Mouse (Mus musculus): ENCODE measurements around the gene Map3k19. TPM values are rescaled to one million over a fixed set of nuclear protein-coding genes. Genes with fewer than 3 reads are reported as not detected.

Gene Map3k19
- polyA plus RNA-seq (2014; fragmentation: Nextera tagmentation; extraction: Ambion mirVana) = not detected in 2 replicates

DNA sequence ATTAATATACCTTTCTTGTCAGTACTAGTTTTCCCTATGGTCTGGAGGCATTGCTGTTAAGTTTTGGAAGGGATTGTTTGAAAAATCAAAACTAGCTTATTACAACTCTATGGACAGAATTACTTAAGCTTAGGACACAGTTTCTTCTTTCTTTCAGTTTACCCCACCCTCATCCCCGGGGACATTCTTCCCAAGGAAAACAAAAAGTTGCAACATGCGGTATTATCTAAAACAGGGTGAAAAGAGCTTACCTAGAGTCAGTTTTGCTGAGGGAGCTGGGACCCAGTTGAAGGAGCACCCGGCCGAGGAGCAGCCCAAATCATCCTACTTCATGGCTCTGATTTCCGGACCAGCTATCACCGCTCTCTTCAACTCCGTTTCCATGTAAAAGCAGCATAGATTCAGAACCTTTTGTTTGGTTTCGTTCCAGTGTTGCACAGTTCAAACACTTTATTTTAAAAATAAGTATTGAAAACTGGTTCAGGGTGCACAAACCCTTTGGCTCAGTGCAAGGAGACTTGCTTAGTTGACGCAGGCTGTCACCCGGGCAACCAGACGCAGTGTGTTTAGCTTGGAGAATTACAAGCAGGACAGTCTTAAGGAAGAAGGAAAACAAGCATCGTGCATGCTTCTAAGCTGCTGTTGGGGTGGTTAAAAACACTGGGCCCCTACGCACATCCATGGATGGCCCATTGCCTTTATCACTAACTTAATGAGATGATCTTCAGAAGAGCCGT, at the start of gene Map3k19:
Gene Map3k19, minus strand, starts transcription at position 546 of the 737 bp plus-strand sequence.
- Histone ChIP-seq H3K36me3 (ENCODE audit: control insufficient read depth, insufficient read depth, low read length) (no peaks in the 10 kb centered on the region), H3K4me2 (ENCODE audit: low read depth, severe bottlenecking) (no peak within 1 kb of the TSS), H3K9ac (ENCODE audit: low read length) (no peak within 1 kb of the TSS), H3K4me3 (ENCODE audit: low read depth, low read length) (no peak within 1 kb of the TSS), H3K9me3 (ENCODE audit: control insufficient read depth, low read length) (no peaks in the 10 kb centered on the region), H3K27me3 (ENCODE audit: control insufficient read depth, insufficient read depth, low read length) (no peaks in the 10 kb centered on the region), H3K27ac (replicated peaks; ENCODE audit: low read depth, low read length) (no peak within 1 kb of the TSS), H3K4me1 (ENCODE audit: control insufficient read depth, insufficient read depth, low read length) (no peaks in the 10 kb centered on the region)
- no peak for DNase-seq (ENCODE audit: low spot score)
- WGBS = 85% methylated on average over 14 of the region's 14 CpGs
- ATAC-seq (ENCODE audit: insufficient number of reproducible peaks, low FRiP score, low TSS enrichment, low read depth) = no peak

DNA sequence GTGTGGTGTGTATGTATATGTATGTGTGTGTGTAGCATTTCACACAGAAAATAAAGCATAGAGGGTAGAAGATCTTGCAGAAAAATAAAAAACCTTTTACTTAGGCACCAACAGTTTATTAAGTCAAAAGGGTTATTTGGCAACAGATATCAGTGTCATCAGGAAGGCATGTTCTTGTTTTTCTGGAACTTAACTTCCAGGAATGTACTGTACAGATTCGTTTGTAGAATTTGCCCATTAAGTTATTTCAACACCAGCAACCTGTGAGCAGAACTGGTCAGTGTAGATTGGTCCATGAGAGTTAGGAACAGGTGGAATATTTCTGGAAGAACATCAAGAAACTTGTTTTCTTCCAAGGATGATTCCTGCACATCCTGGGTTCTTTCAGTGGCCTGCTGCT, 44.6 kb upstream of the Map3k19 start:
- Histone ChIP-seq H3K9ac (ENCODE audit: low read length) (no peak overlapping the region), H3K4me3 (ENCODE audit: low read depth, low read length) (no peak overlapping the region), H3K36me3 (ENCODE audit: control insufficient read depth, insufficient read depth, low read length) (no peaks in the 10 kb centered on the region), H3K27ac (replicated peaks; ENCODE audit: low read depth, low read length) (no peak overlapping the region), H3K9me3 (ENCODE audit: control insufficient read depth, low read length) (no peaks in the 10 kb centered on the region), H3K27me3 (ENCODE audit: control insufficient read depth, insufficient read depth, low read length) (no peaks in the 10 kb centered on the region), H3K4me1 (ENCODE audit: control insufficient read depth, insufficient read depth, low read length) (no peaks in the 10 kb centered on the region), H3K4me2 (ENCODE audit: low read depth, severe bottlenecking) (no peak overlapping the region)
- no peak for ATAC-seq (ENCODE audit: insufficient number of reproducible peaks, low FRiP score, low TSS enrichment, low read depth)
- 95% methylated on average over 1 of the region's 1 CpGs for WGBS
- DNase-seq (ENCODE audit: low spot score) = no peak

DNA sequence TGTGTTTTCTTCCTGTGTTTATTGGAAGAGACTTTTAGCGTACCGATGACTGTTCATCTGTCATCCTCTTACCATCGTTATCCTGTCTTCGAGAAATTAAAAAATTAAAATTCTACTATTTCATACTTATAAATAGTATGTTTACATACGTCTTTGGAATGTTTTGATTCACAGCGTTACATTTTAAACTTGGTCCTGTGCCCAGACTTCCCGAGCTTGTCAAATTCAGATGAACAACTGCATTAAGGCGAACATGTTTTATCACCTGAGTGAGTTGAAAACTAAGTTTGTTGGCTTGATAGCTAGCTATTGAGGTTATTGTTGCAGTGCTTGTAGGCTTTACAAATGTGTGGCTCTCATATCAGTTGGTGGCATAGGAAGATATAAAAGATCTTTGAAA, 14.4 kb upstream of the Map3k19 start:
- WGBS = 48% methylated on average over 8 of the region's 8 CpGs
- Histone ChIP-seq H3K27me3 (ENCODE audit: control insufficient read depth, insufficient read depth, low read length) (no peaks in the 10 kb centered on the region), H3K27ac (replicated peaks; ENCODE audit: low read depth, low read length) (no peak overlapping the region), H3K36me3 (ENCODE audit: control insufficient read depth, insufficient read depth, low read length) (0 out of 2 replicates have a peak, but pooled peaks cover 2% of the 10 kb centered on the region), H3K4me2 (ENCODE audit: low read depth, severe bottlenecking) (peak overlapping the region; percentile 62), H3K4me3 (ENCODE audit: low read depth, low read length) (peak overlapping the region; percentile 81), H3K4me1 (ENCODE audit: control insufficient read depth, insufficient read depth, low read length) (no peaks in the 10 kb centered on the region), H3K9me3 (ENCODE audit: control insufficient read depth, low read length) (no peaks in the 10 kb centered on the region), H3K9ac (ENCODE audit: low read length) (peak overlapping the region; percentile 80)
- ATAC-seq (ENCODE audit: insufficient number of reproducible peaks, low FRiP score, low TSS enrichment, low read depth) = no peak; the same call in 1 of the 2 replicates
- no peak for DNase-seq (ENCODE audit: low spot score)

DNA sequence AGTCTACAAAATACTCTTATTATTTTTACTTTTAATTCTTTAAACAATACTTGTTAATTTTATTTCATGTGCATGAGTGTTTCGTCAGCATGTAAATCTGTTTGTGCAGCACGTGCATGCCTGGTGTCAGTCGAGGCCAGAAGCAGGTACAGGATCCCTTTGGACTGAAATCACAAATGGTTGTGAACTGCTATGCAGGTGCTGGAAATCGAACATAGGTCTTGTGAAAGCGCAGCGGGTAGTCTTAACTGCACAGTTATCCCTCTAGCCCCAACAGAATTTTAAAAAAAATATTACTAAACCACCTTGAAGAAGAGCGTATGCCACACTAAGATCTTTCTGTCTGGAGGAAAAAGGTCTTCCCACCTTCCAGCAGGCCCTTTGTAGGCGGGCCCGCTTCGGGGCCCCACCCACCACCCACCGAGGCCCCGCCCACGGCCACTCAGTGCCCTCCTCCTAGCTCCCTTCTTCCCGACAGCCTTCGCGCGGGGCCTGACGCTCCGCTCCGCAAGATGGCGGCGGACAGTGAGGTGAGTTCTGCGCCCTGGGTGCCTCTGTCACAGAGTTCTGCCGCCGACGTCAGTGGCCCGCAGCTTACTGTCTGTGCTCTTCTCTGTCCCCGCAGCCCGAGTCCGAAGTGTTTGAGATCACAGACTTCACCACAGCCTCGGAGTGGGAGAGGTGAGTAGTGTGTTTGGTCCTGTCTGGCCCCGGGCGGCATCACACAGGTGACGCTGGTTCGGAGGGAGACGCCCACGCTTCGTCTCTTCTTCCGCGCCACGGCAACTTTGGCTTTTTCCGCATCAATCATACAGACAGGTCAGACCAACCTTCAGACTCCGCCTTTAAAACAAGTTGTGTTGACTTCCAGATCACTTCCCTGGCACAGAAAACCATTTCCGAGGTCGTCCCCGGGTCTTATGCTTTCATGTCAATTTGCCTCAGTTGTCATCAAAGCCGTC, 13.8 kb upstream of the Map3k19 start, which contains the start of gene Rab3gap1:
Gene Rab3gap1, plus strand, starts transcription at position 474 of the 962 bp plus-strand sequence.
- DNase-seq (ENCODE audit: low spot score) (peak; percentile 90), ATAC-seq (ENCODE audit: insufficient number of reproducible peaks, low FRiP score, low TSS enrichment, low read depth) (peak; percentile 97)
- peak within 1 kb of the TSS; percentile 80 for H3K9ac ChIP-seq (ENCODE audit: low read length)
- 13% methylated on average over 47 of the region's 47 CpGs for WGBS
- H3K4me2 ChIP-seq (ENCODE audit: low read depth, severe bottlenecking) = peak within 1 kb of the TSS; percentile 62
- H3K27me3 ChIP-seq (ENCODE audit: control insufficient read depth, insufficient read depth, low read length) = no peaks in the 10 kb centered on the region
- H3K4me1 ChIP-seq (ENCODE audit: control insufficient read depth, insufficient read depth, low read length) = no peaks in the 10 kb centered on the region
- 0 out of 2 replicates have a peak, but pooled peaks cover 2% of the 10 kb centered on the region for H3K36me3 ChIP-seq (ENCODE audit: control insufficient read depth, insufficient read depth, low read length)
- H3K27ac ChIP-seq (replicated peaks; ENCODE audit: low read depth, low read length) = no peak within 1 kb of the TSS
- peak within 1 kb of the TSS; percentile 81 for H3K4me3 ChIP-seq (ENCODE audit: low read depth, low read length)
- no peaks in the 10 kb centered on the region for H3K9me3 ChIP-seq (ENCODE audit: control insufficient read depth, low read length)

DNA sequence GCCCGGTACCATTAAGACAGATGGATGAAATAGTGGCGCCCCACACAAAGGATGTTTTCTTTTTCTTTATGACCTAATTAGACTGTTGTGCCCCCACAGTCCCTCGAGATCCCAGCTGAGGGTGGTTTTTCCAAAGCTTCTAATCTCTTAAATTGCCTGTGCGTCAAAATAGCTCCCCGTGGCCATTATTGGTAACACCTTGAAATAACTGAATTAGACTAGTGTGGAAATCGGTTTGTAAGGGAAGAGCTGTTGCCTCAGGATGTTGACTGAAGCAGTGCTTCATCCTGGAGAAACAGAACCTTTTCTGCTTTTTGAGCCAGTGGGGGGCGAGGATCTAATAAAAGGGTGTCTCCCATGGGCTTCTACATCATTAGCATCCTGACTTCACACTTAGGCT, 9.0 kb upstream of the Map3k19 start:
- no peaks in the 10 kb centered on the region for H3K4me1 ChIP-seq (ENCODE audit: control insufficient read depth, insufficient read depth, low read length)
- no peaks in the 10 kb centered on the region for H3K36me3 ChIP-seq (ENCODE audit: control insufficient read depth, insufficient read depth, low read length)

DNA sequence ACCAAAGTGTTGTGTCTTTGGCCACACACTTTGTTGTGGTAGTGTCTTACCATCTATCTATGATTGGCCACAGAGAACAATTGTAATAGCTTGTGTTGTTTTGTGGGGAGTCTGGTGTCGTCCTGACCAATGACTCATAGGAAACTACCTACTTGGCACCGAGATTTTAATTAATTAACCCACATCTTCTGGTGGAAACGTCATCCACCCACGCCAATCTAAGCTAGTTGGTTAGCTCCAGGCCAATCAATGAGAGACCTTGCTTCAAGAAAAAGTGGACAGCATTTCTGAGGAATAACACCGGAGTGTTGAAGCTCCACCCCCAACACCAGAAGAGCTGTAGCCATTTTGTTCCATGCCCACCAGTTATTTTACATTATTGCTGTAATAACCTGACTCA, 7.1 kb upstream of the Map3k19 start:
- Histone ChIP-seq H3K9ac (ENCODE audit: low read length) (no peak overlapping the region), H3K4me3 (ENCODE audit: low read depth, low read length) (no peak overlapping the region), H3K4me2 (ENCODE audit: low read depth, severe bottlenecking) (no peak overlapping the region), H3K27ac (replicated peaks; ENCODE audit: low read depth, low read length) (no peak overlapping the region), H3K27me3 (ENCODE audit: control insufficient read depth, insufficient read depth, low read length) (no peaks in the 10 kb centered on the region), H3K4me1 (ENCODE audit: control insufficient read depth, insufficient read depth, low read length) (no peaks in the 10 kb centered on the region), H3K36me3 (ENCODE audit: control insufficient read depth, insufficient read depth, low read length) (no peaks in the 10 kb centered on the region), H3K9me3 (ENCODE audit: control insufficient read depth, low read length) (no peaks in the 10 kb centered on the region)
- ATAC-seq (ENCODE audit: insufficient number of reproducible peaks, low FRiP score, low TSS enrichment, low read depth) (no peak), DNase-seq (ENCODE audit: low spot score) (no peak)
- 86% methylated on average over 5 of the region's 5 CpGs for WGBS

More for the DNA sequence above, 9.0 kb upstream of the Map3k19 start:
- H3K4me2 ChIP-seq (ENCODE audit: low read depth, severe bottlenecking) = no peak overlapping the region
- no peaks in the 10 kb centered on the region for H3K27me3 ChIP-seq (ENCODE audit: control insufficient read depth, insufficient read depth, low read length)
- H3K9ac ChIP-seq (ENCODE audit: low read length) = no peak overlapping the region
- ATAC-seq (ENCODE audit: insufficient number of reproducible peaks, low FRiP score, low TSS enrichment, low read depth) = no peak
- WGBS = 54% methylated on average over 7 of the region's 7 CpGs
- no peak for DNase-seq (ENCODE audit: low spot score)
- H3K9me3 ChIP-seq (ENCODE audit: control insufficient read depth, low read length) = no peaks in the 10 kb centered on the region
- H3K4me3 ChIP-seq (ENCODE audit: low read depth, low read length) = no peak overlapping the region
- no peak overlapping the region for H3K27ac ChIP-seq (replicated peaks; ENCODE audit: low read depth, low read length)

DNA sequence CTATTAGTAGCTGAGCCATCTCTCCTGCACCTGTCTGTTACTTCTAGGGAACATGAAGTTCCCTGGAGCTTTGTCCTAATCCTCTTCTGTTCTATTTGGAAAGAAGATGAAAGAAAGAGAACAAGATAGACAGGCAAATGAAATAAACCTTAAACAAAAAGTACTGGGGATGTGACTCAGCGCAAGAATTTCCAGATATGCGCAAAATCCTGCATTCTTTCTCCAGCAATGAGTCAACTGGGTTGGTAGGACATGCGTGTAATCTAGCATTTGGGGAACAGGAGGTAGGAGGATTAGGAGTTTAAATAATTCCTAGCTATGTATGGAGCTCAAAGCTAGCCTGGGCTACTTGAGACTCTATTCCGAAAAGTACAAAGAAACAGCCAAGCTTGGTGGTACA, 5.7 kb upstream of the Map3k19 start:
- 92% methylated on average over 4 of the region's 4 CpGs for WGBS
- H3K36me3 ChIP-seq (ENCODE audit: control insufficient read depth, insufficient read depth, low read length) = no peaks in the 10 kb centered on the region
- H3K27me3 ChIP-seq (ENCODE audit: control insufficient read depth, insufficient read depth, low read length) = no peaks in the 10 kb centered on the region
- no peak overlapping the region for H3K4me3 ChIP-seq (ENCODE audit: low read depth, low read length)
- no peaks in the 10 kb centered on the region for H3K9me3 ChIP-seq (ENCODE audit: control insufficient read depth, low read length)
- DNase-seq (ENCODE audit: low spot score) (no peak), ATAC-seq (ENCODE audit: insufficient number of reproducible peaks, low FRiP score, low TSS enrichment, low read depth) (no peak)
- no peak overlapping the region for H3K9ac ChIP-seq (ENCODE audit: low read length)
- H3K27ac ChIP-seq (replicated peaks; ENCODE audit: low read depth, low read length) = no peak overlapping the region
- no peaks in the 10 kb centered on the region for H3K4me1 ChIP-seq (ENCODE audit: control insufficient read depth, insufficient read depth, low read length)
- H3K4me2 ChIP-seq (ENCODE audit: low read depth, severe bottlenecking) = no peak overlapping the region

DNA sequence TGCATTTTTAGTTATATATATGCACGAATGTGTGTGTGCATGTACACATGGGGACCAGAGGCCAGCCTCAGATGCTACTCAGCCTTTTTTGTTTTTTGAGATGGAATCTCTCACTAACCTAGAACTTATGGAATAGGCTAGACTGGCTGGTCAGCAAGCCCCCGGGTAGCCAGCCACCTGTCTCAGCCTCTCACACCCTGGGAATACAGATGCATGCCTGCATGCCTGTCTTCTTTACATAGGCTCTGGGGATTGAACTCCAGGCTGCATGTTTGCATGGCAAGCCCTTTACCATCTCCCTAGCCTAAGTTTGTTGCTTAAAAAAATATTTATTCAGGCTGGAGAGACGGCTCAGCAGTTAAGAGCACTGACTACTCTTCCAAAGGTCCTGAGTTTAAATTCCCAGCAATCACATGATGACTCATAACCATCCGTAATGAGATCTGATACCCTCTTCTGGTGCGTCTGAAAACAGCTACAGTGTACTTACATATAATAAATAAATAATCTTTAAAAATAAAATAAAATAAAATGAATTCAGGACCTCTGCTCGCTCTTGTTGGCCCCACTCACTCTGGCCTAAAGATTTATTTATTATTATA, 5.1 kb upstream of the Map3k19 start:
- ATAC-seq (ENCODE audit: insufficient number of reproducible peaks, low FRiP score, low TSS enrichment, low read depth) = no peak
- Histone ChIP-seq H3K4me3 (ENCODE audit: low read depth, low read length) (no peak overlapping the region), H3K9me3 (ENCODE audit: control insufficient read depth, low read length) (no peaks in the 10 kb centered on the region), H3K27ac (replicated peaks; ENCODE audit: low read depth, low read length) (no peak overlapping the region), H3K4me2 (ENCODE audit: low read depth, severe bottlenecking) (no peak overlapping the region), H3K4me1 (ENCODE audit: control insufficient read depth, insufficient read depth, low read length) (no peaks in the 10 kb centered on the region), H3K36me3 (ENCODE audit: control insufficient read depth, insufficient read depth, low read length) (no peaks in the 10 kb centered on the region), H3K27me3 (ENCODE audit: control insufficient read depth, insufficient read depth, low read length) (no peaks in the 10 kb centered on the region), H3K9ac (ENCODE audit: low read length) (no peak overlapping the region)
- WGBS = 89% methylated on average over 6 of the region's 6 CpGs
- no peak for DNase-seq (ENCODE audit: low spot score)

Data from limb, embryonic 11.5 days (tissue).